Mouse (Mus musculus) hindbrain, embryonic 10.5 days (tissue): Measurements from ENCODE around the gene Mrpl10. TPM values are rescaled to one million over a fixed set of nuclear protein-coding genes. Genes with fewer than 3 reads are reported as not detected.
A peak's percentile ranks its signal among the peaks of the same experiment; 100 is the strongest.

ENCODE experiments used
- DNase-seq: peaks from one replicate; pipeline ENCODE4 v3.0.0-alpha.2; 2017; ENCODE audit warnings: low spot score
- H3K27ac ChIP-seq: fragments of 300-500 bp; sonication (generic); 2 replicates; pipeline ENCODE4 v1.5.1; 2016; ENCODE audit warnings: mild to moderate bottlenecking, moderate library complexity
- H3K27me3 ChIP-seq: fragments of 300-500 bp; sonication (generic); 2 replicates; pipeline ENCODE4 v1.6.1; 2016; ENCODE audit warnings: mild to moderate bottlenecking; ENCODE audit not compliant: poor library complexity, insufficient read depth, severe bottlenecking
- H3K36me3 ChIP-seq: fragments of 300-500 bp; sonication (generic); 2 replicates; pipeline ENCODE4 v1.6.1; 2016; ENCODE audit warnings: mild to moderate bottlenecking, moderate library complexity
- H3K4me1 ChIP-seq: fragments of 300-500 bp; sonication (generic); replicated peaks from 2 replicates; pipeline ENCODE4 v1.6.1; 2016; ENCODE audit warnings: mild to moderate bottlenecking
- H3K4me3 ChIP-seq: fragments of 300-500 bp; sonication (generic); 2 replicates; pipeline ENCODE4 v1.5.1; 2016; ENCODE audit warnings: mild to moderate bottlenecking, moderate library complexity
- H3K9me3 ChIP-seq: fragments of 300-500 bp; sonication (generic); 2 replicates; pipeline ENCODE4 v1.6.1; 2016; ENCODE audit warnings: mild to moderate bottlenecking, moderate library complexity
- WGBS: fragments of 180-500 bp; shearing (Covaris S2); methylation state at CpG from one replicate; pipeline ENCODE4 v1.1.7; 2016; 5-methylcytosine and 5-hydroxymethylcytosine counted together
- polyA plus RNA-seq: library from polyadenylated mRNA; unstranded; fragments of >200 nt; fragmentation: Nextera tagmentation; extraction: Ambion mirVana; gene quantifications from 2 replicates; pipeline ENCODE4 v1.2.1, GENCODE M21; 2016

The Mrpl10 gene
- polyA plus RNA-seq, 1 experiment from 2014 or later: 78.9 TPM

DNA sequence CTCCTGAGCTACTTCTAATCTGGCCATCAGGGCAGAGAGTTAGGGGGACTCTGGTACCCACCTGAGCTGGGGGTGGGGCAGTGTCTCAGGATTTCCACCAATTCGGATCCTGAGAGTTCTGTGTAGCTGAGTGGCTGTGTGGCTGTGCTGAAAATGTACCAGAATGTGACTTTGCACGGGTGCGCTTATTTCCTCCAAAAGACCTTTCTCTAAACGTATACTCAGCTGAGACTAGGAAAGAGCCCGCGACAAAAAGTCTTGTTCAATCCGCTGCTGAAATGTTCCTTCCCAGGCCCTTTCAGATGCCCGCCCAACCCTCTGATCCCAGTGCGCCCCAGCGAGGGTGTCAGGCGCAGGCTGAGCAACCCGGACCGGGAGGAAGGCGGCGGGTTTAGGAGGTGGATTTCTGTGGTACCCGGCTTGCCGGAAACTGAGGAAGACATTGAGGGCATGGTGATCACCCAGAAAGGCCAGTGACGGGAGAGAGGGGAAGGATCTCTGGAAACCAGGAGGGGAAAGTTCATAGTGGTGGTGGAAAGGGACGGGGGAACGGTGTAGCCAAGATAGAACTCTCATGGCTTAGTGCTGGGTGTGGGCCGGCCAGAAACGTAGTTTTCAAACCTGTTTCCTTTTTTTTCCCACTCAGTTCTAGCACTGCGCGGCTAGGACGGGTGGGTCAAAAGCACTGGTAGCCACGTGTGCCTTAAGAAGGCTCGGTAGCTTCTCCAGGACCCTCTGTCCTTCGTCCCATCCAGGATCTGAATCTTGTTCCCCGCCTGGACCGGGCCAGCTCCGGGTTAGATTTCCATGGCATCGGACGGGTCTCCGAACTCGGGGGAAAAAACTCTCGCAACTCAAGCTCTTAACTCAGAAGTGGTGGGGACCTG is 23.4 kb upstream of the Mrpl10 start:
- Histone ChIP-seq H3K27me3 (peaks cover 99% of the 10 kb centered on the region), H3K4me3 (peak overlapping the region; percentile 49), H3K9me3 (no peaks in the 10 kb centered on the region), H3K27ac (no peak overlapping the region), H3K4me1 (peaks cover 48% of the 10 kb centered on the region), H3K36me3 (no peaks in the 10 kb centered on the region)
- under 1% methylated on average over 36 of the region's 36 CpGs for WGBS
- peak; percentile 50 for DNase-seq

DNA sequence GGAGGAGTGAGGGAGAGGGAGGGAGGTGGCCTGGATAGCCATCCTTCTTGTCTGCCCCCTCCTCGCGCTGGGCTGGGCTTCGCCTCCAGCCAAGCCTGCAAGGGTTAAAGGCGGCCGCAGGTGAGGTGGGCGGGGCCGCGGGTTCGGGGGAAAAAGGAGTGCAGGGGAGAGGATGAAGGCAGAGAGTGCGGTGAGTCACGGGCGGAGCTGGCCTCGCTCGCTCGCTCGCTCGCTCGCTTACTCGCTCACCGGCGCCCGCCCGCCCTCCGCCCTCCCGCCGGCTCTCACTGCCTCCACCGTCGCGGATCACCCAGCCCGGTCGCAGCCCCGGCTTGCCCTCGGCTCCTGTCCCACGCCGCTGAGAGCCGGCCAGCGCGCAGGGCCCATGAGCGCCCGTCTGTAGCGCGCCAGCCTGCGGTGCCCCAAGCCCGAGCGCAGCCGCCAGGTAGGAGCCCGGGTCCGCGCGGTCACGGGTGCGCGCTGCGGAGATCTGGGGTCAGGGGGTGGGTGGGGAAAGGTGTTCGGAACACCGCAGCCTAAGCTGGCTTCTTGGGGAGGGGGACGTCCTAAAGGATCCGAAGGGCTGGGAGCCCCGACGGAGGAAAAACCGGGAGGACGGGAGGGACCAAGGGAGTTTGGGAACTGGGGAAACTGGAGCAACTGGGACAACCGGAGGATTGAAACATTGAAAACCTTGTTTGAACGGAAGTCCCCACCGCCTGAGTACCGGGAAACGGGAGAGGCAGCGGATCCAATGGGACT is 22.6 kb upstream of the Mrpl10 start:
- peaks cover 42% of the 10 kb centered on the region for H3K4me1 ChIP-seq
- H3K27me3 ChIP-seq: peaks cover 99% of the 10 kb centered on the region
- no peak overlapping the region for H3K27ac ChIP-seq
- no peaks in the 10 kb centered on the region for H3K9me3 ChIP-seq
- under 1% methylated on average over 68 of the region's 68 CpGs for WGBS
- H3K36me3 ChIP-seq: no peaks in the 10 kb centered on the region
- H3K4me3 ChIP-seq: peak overlapping the region; percentile 49
- DNase-seq: peak; percentile 51

DNA sequence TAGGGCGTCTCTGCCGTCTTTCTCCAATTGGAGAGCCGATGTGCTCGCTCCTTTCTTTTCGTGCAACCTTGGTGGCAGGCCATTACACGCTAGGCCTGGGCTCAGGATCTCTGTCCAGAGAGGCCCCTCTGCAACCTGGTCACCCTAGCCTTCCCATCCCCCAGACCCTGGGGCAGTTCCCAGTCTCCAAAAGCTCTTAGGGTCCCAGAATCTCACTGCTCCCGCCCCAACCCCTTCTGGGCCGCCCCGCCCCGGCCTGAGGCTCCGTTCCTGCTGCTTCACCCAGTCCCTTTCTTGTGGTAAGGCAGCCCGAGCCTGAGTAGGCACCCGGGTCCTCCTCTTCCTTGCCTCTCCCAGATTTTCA is 22.0 kb upstream of the Mrpl10 start:
- no peaks in the 10 kb centered on the region for H3K36me3 ChIP-seq
- H3K9me3 ChIP-seq: no peaks in the 10 kb centered on the region
- H3K4me1 ChIP-seq: peaks cover 44% of the 10 kb centered on the region
- DNase-seq: peak; percentile 28
- H3K27ac ChIP-seq: peak overlapping the region; percentile 40; the same call in 1 of the 2 replicates
- peak overlapping the region; percentile 49 for H3K4me3 ChIP-seq
- H3K27me3 ChIP-seq: peaks cover 99% of the 10 kb centered on the region
- WGBS: 4% methylated on average over 13 of the region's 13 CpGs

DNA sequence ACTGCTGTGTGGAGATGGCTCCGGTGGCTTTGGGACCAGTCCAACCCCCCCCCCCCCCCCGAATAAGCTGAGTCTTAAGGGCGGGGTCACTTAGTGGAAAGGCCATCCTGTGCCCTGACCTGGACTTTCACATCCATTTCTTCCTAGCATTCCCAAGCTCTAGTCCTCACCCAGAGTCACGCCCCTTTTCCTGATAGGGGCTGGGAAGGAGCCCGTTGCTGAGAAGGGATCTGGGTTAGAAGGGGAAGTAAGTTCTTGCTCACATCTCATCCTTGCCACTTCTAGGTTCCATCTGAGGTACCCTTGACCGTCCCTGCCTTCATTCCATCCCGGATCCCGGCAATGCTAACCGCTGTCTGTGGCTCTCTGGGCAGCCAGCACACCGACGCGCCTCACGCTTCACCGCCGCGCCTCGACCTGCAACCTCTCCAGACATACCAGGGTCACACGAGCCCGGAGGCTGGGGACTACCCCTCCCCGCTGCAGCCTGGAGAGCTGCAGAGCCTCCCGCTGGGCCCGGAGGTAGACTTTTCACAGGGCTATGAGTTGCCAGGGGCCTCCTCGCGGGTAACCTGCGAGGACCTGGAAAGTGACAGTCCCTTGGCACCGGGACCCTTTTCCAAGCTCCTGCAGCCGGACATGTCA is 20.1 kb upstream of the Mrpl10 start:
- H3K27me3 ChIP-seq: peaks cover 95% of the 10 kb centered on the region
- H3K27ac ChIP-seq: 0 out of 2 replicates have a peak overlapping the region, but pooled peaks have one; percentile 0
- H3K4me3 ChIP-seq: peak overlapping the region; percentile 62
- under 1% methylated on average over 27 of the region's 27 CpGs for WGBS
- DNase-seq: peak; percentile 27
- peaks cover 64% of the 10 kb centered on the region for H3K4me1 ChIP-seq
- H3K9me3 ChIP-seq: no peaks in the 10 kb centered on the region
- H3K36me3 ChIP-seq: no peaks in the 10 kb centered on the region

DNA sequence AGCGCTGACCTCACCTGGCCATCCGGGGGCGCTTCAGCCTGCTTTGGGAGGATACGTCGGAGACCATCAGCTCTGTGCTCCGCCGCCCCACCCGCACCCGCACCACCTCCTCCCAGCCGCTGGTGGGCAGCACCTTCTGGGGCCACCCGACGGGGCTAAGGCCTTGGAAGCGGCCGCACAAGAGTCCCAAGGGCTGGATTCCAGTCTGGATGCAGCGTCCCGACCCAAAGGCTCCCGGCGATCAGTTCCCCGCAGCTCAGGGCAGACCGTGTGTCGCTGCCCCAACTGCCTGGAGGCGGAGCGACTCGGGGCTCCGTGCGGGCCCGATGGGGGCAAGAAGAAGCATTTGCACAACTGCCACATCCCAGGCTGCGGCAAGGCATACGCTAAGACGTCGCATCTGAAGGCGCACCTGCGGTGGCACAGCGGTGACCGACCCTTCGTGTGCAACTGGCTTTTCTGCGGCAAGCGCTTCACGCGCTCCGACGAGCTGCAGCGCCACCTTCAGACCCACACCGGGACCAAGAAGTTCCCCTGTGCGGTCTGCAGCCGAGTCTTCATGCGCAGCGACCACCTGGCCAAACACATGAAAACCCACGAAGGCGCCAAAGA is 19.4 kb upstream of the Mrpl10 start:
- peak overlapping the region; percentile 62 for H3K4me3 ChIP-seq
- peak overlapping the region; percentile 79 for H3K27ac ChIP-seq
- H3K36me3 ChIP-seq: no peaks in the 10 kb centered on the region
- peaks cover 87% of the 10 kb centered on the region for H3K27me3 ChIP-seq
- H3K9me3 ChIP-seq: no peaks in the 10 kb centered on the region
- peaks cover 64% of the 10 kb centered on the region for H3K4me1 ChIP-seq
- WGBS: under 1% methylated on average over 50 of the region's 50 CpGs
- peak; percentile 78 for DNase-seq

DNA sequence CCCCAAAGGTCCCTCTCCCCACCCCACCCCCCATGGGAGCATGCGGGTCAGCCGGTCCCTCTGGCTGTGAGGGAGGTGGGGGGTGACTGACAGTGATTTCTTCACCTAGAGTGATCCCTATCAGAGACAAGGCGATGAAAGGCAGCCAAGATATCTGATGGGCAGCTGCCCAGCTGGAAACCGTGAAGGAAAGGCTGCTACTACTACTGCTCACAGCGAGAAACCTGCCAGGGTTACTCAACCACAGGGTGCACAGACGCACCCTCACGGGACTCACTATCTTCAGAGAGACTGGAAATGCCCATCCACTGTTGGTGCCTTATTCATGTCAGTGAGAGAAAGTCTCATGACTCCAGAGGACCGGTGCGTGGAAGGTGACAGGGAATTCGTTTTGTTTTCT is 16.4 kb upstream of the Mrpl10 start:
- H3K36me3 ChIP-seq: no peaks in the 10 kb centered on the region
- no peak overlapping the region for H3K4me3 ChIP-seq
- peaks cover 57% of the 10 kb centered on the region for H3K27me3 ChIP-seq
- peak overlapping the region; percentile 81; the same call in 1 of the 2 replicates for H3K27ac ChIP-seq
- WGBS: 9% methylated on average over 10 of the region's 10 CpGs
- H3K4me1 ChIP-seq: peaks cover 52% of the 10 kb centered on the region
- DNase-seq: no peak
- no peaks in the 10 kb centered on the region for H3K9me3 ChIP-seq

DNA sequence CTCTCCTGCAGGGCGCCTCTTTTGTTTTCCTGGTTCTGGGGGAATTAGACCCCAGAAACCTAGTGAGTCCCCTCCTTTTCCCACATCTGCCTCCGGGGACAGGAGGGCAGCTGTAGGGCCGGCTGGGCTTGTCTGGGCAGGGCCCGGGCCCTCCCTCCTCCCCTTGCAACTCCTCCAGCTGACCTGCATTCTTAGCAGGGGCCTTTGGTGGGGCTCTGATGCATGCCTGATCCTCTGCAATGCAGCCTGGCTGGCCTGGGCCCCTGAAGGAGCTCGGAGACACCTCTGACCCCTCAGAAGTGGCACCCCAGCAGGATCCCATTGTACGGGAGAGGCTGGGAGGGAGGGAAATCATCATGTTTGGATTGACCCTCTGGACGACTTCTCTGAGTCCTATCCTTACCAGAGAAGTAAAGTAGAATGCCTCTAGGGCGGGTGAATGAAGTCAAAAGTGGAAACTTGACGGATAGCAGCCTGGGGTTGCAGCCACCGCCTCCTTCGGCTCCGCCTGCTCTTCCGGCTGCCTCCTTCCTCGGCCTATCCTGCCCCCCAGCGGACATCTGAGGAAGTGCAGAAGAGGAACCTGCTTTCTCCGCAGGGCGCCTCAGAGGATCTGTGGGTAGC is 15.5 kb upstream of the Mrpl10 start:
- H3K36me3 ChIP-seq: no peaks in the 10 kb centered on the region
- H3K4me3 ChIP-seq: peak overlapping the region; percentile 43
- peak overlapping the region; percentile 81 for H3K27ac ChIP-seq
- peak; percentile 93 for DNase-seq
- H3K27me3 ChIP-seq: peaks cover 49% of the 10 kb centered on the region
- 2% methylated on average over 17 of the region's 17 CpGs for WGBS
- no peaks in the 10 kb centered on the region for H3K9me3 ChIP-seq
- peaks cover 60% of the 10 kb centered on the region for H3K4me1 ChIP-seq

DNA sequence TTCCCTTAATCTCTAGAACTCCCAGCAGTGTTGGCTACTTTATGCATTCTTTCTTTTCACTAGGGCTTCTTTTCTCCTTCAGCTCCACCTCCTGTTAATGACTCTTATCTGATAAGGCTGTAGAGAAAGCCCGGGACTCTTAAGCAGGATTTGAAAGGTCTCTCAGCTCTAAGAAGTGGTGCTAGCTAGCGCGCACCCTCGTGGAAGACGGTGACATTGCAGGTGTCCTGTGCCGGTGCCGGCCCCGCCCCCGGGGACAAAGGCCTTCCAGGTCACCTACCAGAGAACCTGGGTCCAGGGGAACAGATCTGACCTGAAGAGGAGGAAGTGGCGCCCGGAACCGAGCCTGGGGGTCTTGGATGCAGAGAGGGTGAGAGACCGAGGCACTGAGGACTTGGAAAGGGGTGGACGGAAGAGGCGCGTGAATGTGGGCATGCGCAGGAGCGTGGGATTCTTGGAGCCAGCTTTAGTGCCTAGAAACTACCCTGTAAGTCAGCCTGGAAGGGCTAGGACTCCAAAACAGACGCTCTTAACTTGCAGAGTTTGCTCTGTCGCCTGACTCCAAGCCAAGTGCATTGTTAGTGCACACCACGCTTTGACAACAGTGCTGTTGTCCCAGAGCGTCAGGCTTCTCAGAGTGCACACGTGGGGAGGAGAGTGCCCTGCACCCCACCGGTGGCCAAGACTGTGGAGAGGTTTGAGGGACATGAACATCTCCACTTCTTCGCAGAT is 11.5 kb upstream of the Mrpl10 start, which contains the start of gene Scrn2:
Gene Scrn2, plus strand, starts transcription at position 253 of the 732 bp plus-strand sequence.
- no peaks in the 10 kb centered on the region for H3K9me3 ChIP-seq
- peaks cover 9% of the 10 kb centered on the region for H3K27me3 ChIP-seq
- DNase-seq: peak; percentile 93
- H3K4me3 ChIP-seq: peak within 1 kb of the TSS; percentile 71
- peaks cover 33% of the 10 kb centered on the region for H3K4me1 ChIP-seq
- peak within 1 kb of the TSS; percentile 96 for H3K27ac ChIP-seq
- 1% methylated on average over 25 of the region's 25 CpGs for WGBS
- peaks cover 21% of the 10 kb centered on the region for H3K36me3 ChIP-seq

DNA sequence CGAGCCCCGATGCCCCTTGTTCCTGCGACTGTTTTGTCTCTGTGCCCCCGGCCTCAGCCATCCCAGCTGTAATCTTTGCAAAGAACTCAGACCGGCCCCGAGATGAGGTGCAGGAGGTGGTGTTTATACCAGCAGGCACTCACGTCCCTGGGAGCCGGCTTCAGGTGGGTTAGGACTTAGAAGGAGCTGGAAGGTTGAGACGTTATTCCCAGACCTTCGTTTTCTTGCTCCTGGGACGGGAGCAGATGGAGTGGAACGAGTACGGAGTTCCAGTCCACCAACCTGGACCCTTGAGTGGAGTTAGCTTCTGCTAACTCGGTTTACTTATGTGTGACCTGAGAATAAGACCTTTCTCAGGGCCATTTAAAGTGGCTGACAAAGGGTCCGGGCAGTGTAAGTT is 10.9 kb upstream of the Mrpl10 start:
- WGBS: 24% methylated on average over 15 of the region's 15 CpGs
- no peak for DNase-seq
- Histone ChIP-seq H3K27me3 (0 out of 2 replicates have a peak, but pooled peaks cover 3% of the 10 kb centered on the region), H3K4me1 (peaks cover 27% of the 10 kb centered on the region), H3K36me3 (peaks cover 25% of the 10 kb centered on the region), H3K4me3 (peak overlapping the region; percentile 71), H3K27ac (peak overlapping the region; percentile 96), H3K9me3 (no peaks in the 10 kb centered on the region)

DNA sequence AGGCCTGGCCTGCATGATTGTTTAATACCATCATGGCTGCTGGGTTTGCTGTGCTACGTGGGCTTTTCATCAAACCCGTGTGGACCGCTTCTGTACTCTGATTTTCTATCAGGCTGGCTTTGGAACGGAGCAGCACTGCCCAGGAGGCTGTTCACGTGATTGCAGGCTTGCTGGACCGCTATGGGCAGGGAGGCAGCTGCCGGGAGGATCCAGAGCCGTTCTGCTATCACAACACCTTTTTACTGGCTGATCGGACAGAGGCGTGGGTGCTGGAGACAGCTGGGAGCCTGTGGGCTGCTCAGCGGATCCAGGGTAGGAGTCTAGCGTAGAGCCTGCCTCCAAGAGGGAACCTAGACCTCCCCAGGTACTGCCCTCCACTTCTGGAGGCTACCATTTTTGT is 9.4 kb upstream of the Mrpl10 start:
- no peak for DNase-seq
- H3K27ac ChIP-seq: no peak overlapping the region
- H3K4me3 ChIP-seq: no peak overlapping the region
- 86% methylated on average over 12 of the region's 12 CpGs for WGBS
- no peaks in the 10 kb centered on the region for H3K9me3 ChIP-seq
- H3K27me3 ChIP-seq: no peaks in the 10 kb centered on the region
- H3K36me3 ChIP-seq: peaks cover 25% of the 10 kb centered on the region
- peaks cover 18% of the 10 kb centered on the region for H3K4me1 ChIP-seq

DNA sequence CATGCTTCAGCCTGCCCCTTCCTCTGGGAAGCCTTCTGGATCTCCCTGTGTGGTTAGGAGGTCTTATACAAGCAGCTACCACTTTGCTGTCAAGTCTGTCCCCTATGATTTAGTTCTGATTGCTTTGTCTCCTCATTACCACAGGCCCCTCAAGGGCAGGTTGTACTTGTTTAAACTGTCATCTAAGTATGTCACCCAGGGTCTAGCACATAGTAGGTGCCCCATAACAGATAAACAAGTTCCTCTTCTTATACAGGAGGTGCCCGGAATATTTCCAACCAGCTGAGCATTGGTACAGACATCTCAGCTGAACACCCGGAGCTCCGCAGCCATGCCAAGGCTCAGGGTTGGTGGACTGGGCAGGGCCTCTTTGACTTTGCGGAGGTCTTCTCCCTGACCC is 8.9 kb upstream of the Mrpl10 start:
- DNase-seq: no peak
- Histone ChIP-seq H3K4me3 (no peak overlapping the region), H3K4me1 (peaks cover 18% of the 10 kb centered on the region), H3K36me3 (peaks cover 25% of the 10 kb centered on the region), H3K27ac (no peak overlapping the region), H3K27me3 (no peaks in the 10 kb centered on the region), H3K9me3 (no peaks in the 10 kb centered on the region)
- WGBS: 92% methylated on average over 4 of the region's 4 CpGs
